In genomic region chr10:111422057-111422456, GRCm38 (mm10) we compare ENCODE assay signal across 8 mouse cellular contexts. TPM values are rescaled to one million over a fixed set of nuclear protein-coding genes. Genes with fewer than 3 reads are reported as not detected.
DNase-seq lines count a peak whose midpoint lies in the region; ATAC-seq lines count a peak whose summit lies in the region.

No protein-coding gene starts in this region.

- 0 out of 2 replicates have a peak overlapping the region, but pooled peaks have one; percentile 24 for H3K27ac ChIP-seq in heart, embryonic 13.5 days (replicated peaks)
- H3K27ac ChIP-seq in embryonic facial prominence, embryonic 12.5 days: no peak overlapping the region
- no peak overlapping the region for H3K27ac ChIP-seq in liver, embryonic 13.5 days

- no peaks in the 10 kb centered on the region for H3K27me3 ChIP-seq in heart, embryonic 13.5 days (replicated peaks)
- no peaks in the 10 kb centered on the region for H3K27me3 ChIP-seq in embryonic facial prominence, embryonic 12.5 days
- no peaks in the 10 kb centered on the region for H3K27me3 ChIP-seq in liver, embryonic 13.5 days
- no peaks in the 10 kb centered on the region for H3K27me3 ChIP-seq in splenic B cell, adult 2 months (ENCODE audit: control insufficient read depth, insufficient read depth, low read length, poor library complexity, severe bottlenecking)

- no peak for DNase-seq in heart, postnatal 10 days
- DNase-seq in liver, embryonic 13.5 days: no peak
- peak; percentile 19 for DNase-seq in splenic B cell, adult 2 months (ENCODE audit: low read depth, low spot score)
- DNase-seq in layer of hippocampus, postnatal 36 days: no peak
- no peak for DNase-seq in ovary, postnatal 10 days (ENCODE audit: low spot score)
- DNase-seq in T-cell, adult 2 months (ENCODE audit: low spot score): no peak

- peak overlapping the region; percentile 28 for H3K4me3 ChIP-seq in heart, embryonic 13.5 days
- H3K4me3 ChIP-seq in embryonic facial prominence, embryonic 12.5 days: no peak overlapping the region
- 0 out of 2 replicates have a peak overlapping the region, but pooled peaks have one; percentile 4 for H3K4me3 ChIP-seq in liver, embryonic 13.5 days (replicated peaks)

- H3K4me1 ChIP-seq in heart, embryonic 13.5 days: peaks cover 35% of the 10 kb centered on the region
- H3K4me1 ChIP-seq in embryonic facial prominence, embryonic 12.5 days: peaks cover 18% of the 10 kb centered on the region
- peaks cover 27% of the 10 kb centered on the region for H3K4me1 ChIP-seq in liver, embryonic 13.5 days (replicated peaks)

- H3K9me3 ChIP-seq in heart, embryonic 13.5 days: no peaks in the 10 kb centered on the region
- 0 out of 2 replicates have a peak, but pooled peaks cover 4% of the 10 kb centered on the region for H3K9me3 ChIP-seq in embryonic facial prominence, embryonic 12.5 days
- H3K9me3 ChIP-seq in liver, embryonic 13.5 days (replicated peaks): no peaks in the 10 kb centered on the region

- peak overlapping the region; percentile 61; the same call in 1 of the 2 replicates for H3K9ac ChIP-seq in heart, embryonic 13.5 days
- no peak overlapping the region for H3K9ac ChIP-seq in embryonic facial prominence, embryonic 12.5 days
- H3K9ac ChIP-seq in liver, embryonic 13.5 days: no peak overlapping the region

- peak overlapping the region; percentile 70 for H3K4me2 ChIP-seq in heart, embryonic 13.5 days
- H3K4me2 ChIP-seq in embryonic facial prominence, embryonic 12.5 days (replicated peaks): peak overlapping the region; percentile 38
- H3K4me2 ChIP-seq in liver, embryonic 13.5 days: peak overlapping the region; percentile 54

- no peaks in the 10 kb centered on the region for H3K36me3 ChIP-seq in heart, embryonic 13.5 days
- H3K36me3 ChIP-seq in embryonic facial prominence, embryonic 12.5 days: no peaks in the 10 kb centered on the region
- no peaks in the 10 kb centered on the region for H3K36me3 ChIP-seq in liver, embryonic 13.5 days
- H3K36me3 ChIP-seq in splenic B cell, adult 2 months (ENCODE audit: control insufficient read depth, insufficient read depth, low read length, poor library complexity, severe bottlenecking): no peaks in the 10 kb centered on the region

- 13% methylated on average over 6 of the region's 6 CpGs for WGBS in heart, embryonic 13.5 days
- 14% methylated on average over 6 of the region's 6 CpGs for WGBS in embryonic facial prominence, embryonic 12.5 days
- 7% methylated on average over 6 of the region's 6 CpGs for WGBS in liver, embryonic 13.5 days (ENCODE audit: insufficient replicate concordance)

- intact Hi-C loops in heart, postnatal 10 days (cut with DNase I): no loop called here

- ATAC-seq in heart, embryonic 13.5 days (ENCODE audit: extremely low read depth, insufficient number of reproducible peaks, low FRiP score, low TSS enrichment): no peak
- no peak for ATAC-seq in embryonic facial prominence, embryonic 12.5 days (ENCODE audit: insufficient number of reproducible peaks, insufficient read depth, low FRiP score, low TSS enrichment)
- ATAC-seq in liver, embryonic 13.5 days (ENCODE audit: low read depth): no peak

RNA-seq across cellular contexts. Expression of gene Nap1l1, which starts 51.0 kb away (rescaled TPM):
- 135 and 143 TPM in 2 replicates for polyA plus RNA-seq in heart, embryonic 13.5 days (2015; fragmentation: Nextera tagmentation; extraction: Ambion mirVana)
- 10 to 100 TPM; 82.6 to 85.2 TPM for total RNA-seq in heart, postnatal 10 days (2021)
- 286 and 315 TPM in 2 replicates for polyA plus RNA-seq in embryonic facial prominence, embryonic 12.5 days (2016; fragmentation: Nextera tagmentation; extraction: Ambion mirVana)
- polyA plus RNA-seq in liver, embryonic 13.5 days (2015; fragmentation: Nextera tagmentation; extraction: Ambion mirVana): 163 and 198 TPM in 2 replicates
- total RNA-seq in layer of hippocampus, postnatal 36 days (2021): 100 to 1,000 TPM; 156 to 179 TPM
